In the genomic region with DNA sequence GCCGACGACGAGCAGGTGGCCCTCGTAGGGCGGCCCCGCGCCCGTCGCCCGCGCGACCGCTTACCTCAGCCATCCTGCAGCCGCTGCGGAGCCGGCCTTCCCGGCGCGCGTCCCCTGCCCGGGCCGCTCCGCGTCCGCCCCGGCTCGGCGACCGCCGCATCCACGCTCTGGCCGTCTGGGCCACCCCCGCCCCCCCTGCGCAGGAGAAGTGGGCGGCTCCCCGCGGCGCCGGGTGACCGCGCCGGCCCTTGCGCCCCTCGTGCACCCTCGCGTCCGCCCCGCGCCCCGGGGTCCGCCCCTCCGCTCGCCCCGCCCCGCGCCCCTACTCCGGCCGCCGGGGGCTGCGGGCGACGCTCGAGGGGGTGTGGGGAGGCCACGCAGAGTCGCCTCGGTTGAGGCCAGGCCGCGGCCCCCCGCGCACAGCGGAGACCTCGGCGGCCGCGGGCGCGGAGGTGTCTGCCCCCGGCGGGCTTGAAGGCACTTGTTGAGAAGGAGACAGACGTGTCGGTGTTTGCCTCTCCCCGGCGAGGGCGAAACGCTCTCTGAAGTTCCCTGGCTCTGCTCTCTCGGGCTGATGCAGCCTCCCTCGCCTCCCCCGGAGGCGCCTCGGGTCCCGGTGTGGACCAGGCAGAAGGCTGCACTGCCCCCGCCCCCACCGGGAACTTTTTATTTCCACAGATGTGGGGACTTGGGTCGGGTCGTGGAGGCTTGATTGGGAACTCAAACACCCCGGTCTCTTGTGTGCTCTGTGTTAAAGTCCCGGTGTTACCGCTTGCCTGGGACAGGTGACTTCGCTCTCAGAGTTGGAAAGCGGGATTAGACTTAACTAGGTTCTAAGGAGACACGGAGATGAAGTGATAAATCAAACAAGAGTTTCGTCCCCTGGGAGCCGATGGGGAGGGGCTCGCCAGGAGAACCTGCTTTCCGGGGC, we compare ENCODE assay signal across 7 mouse cellular contexts. TPM values are rescaled to one million over a fixed set of nuclear protein-coding genes. Genes with fewer than 3 reads are reported as not detected.
DNase-seq lines count a peak whose midpoint lies in the region; ATAC-seq and TF ChIP-seq lines count a peak whose summit lies in the region.

A gene (minus strand): TSS at position 162 of the 931 bp plus-strand sequence.

- H3K4me2 ChIP-seq in embryonic facial prominence, embryonic 11.5 days (ENCODE audit: low read depth, low read length): peak within 1 kb of the TSS; percentile 91
- peak within 1 kb of the TSS; percentile 91 for H3K4me2 ChIP-seq in hindbrain, embryonic 14.5 days (replicated peaks)

- 3% methylated on average over 94 of the region's 105 CpGs for WGBS in spleen, adult 2 months
- WGBS in embryonic facial prominence, embryonic 11.5 days: under 1% methylated on average over 68 of the region's 105 CpGs
- WGBS in hindbrain, embryonic 14.5 days: under 1% methylated on average over 72 of the region's 105 CpGs
- under 1% methylated on average over 104 of the region's 105 CpGs for WGBS in midbrain, embryonic 10.5 days

- peak within 1 kb of the TSS; percentile 6; the same call in 1 of the 2 replicates for H3K4me3 ChIP-seq in spleen, adult 2 months (ENCODE audit: extremely low read depth, insufficient read depth, insufficient read length)
- peak within 1 kb of the TSS; percentile 56 for H3K4me3 ChIP-seq in embryonic facial prominence, embryonic 11.5 days (ENCODE audit: low read depth, low read length)
- H3K4me3 ChIP-seq in hindbrain, embryonic 14.5 days (replicated peaks; ENCODE audit: low read length): peak within 1 kb of the TSS; percentile 47
- peak within 1 kb of the TSS; percentile 68 for H3K4me3 ChIP-seq in midbrain, embryonic 10.5 days

- no peak within 1 kb of the TSS for H3K27ac ChIP-seq in spleen, adult 2 months (ENCODE audit: insufficient read depth, low read length)
- no peak within 1 kb of the TSS for H3K27ac ChIP-seq in embryonic facial prominence, embryonic 11.5 days (replicated peaks; ENCODE audit: low read depth, low read length)
- no peak within 1 kb of the TSS for H3K27ac ChIP-seq in hindbrain, embryonic 14.5 days
- peak within 1 kb of the TSS; percentile 69 for H3K27ac ChIP-seq in midbrain, embryonic 10.5 days (replicated peaks)

- peak; percentile 58 for ATAC-seq in embryonic facial prominence, embryonic 11.5 days (replicated peaks; ENCODE audit: insufficient number of reproducible peaks, low FRiP score, low TSS enrichment, low read depth)
- ATAC-seq in hindbrain, embryonic 14.5 days (ENCODE audit: low FRiP score): peak; percentile 37; the same call in 1 of the 2 replicates

- no peak for DNase-seq in spleen, adult 2 months (ENCODE audit: low read depth in 1 of 2, low spot score in 2 of 2)
- DNase-seq in spleen, postnatal 14 days (ENCODE audit: low spot score in 2 of 2): no peak
- DNase-seq in embryonic facial prominence, embryonic 11.5 days (ENCODE audit: low spot score): peak; percentile 41
- DNase-seq in hindbrain, embryonic 14.5 days (ENCODE audit: low spot score): no peak
- peak; percentile 57 for DNase-seq in midbrain, embryonic 10.5 days (ENCODE audit: low spot score)
- peak; percentile 43 for DNase-seq in yolk sac, embryonic 10.5 days (ENCODE audit: low spot score)
- DNase-seq in ovary, postnatal 10 days (ENCODE audit: low spot score): no peak

- no peaks in the 10 kb centered on the region for H3K9me3 ChIP-seq in embryonic facial prominence, embryonic 11.5 days (replicated peaks; ENCODE audit: control insufficient read depth, low read length)
- no peaks in the 10 kb centered on the region for H3K9me3 ChIP-seq in hindbrain, embryonic 14.5 days (ENCODE audit: control insufficient read depth, low read length)
- H3K9me3 ChIP-seq in midbrain, embryonic 10.5 days (replicated peaks): no peaks in the 10 kb centered on the region

- peaks cover 4% of the 10 kb centered on the region; the same call in 1 of the 2 replicates for H3K4me1 ChIP-seq in spleen, adult 2 months (ENCODE audit: control insufficient read depth, insufficient read depth, insufficient read length)
- peaks cover 5% of the 10 kb centered on the region for H3K4me1 ChIP-seq in embryonic facial prominence, embryonic 11.5 days (ENCODE audit: control insufficient read depth, insufficient read depth, low read length)
- H3K4me1 ChIP-seq in hindbrain, embryonic 14.5 days (replicated peaks; ENCODE audit: control insufficient read depth, insufficient read depth, low read length): 0 out of 2 replicates have a peak, but pooled peaks cover 3% of the 10 kb centered on the region
- H3K4me1 ChIP-seq in midbrain, embryonic 10.5 days: peaks cover 20% of the 10 kb centered on the region

- peaks cover 17% of the 10 kb centered on the region for H3K27me3 ChIP-seq in spleen, adult 2 months (ENCODE audit: control insufficient read depth, insufficient read depth, low read length)
- peaks cover 33% of the 10 kb centered on the region for H3K27me3 ChIP-seq in embryonic facial prominence, embryonic 11.5 days (ENCODE audit: control insufficient read depth, insufficient read depth, low read length)
- H3K27me3 ChIP-seq in hindbrain, embryonic 14.5 days (ENCODE audit: control insufficient read depth, insufficient read depth, low read length): peaks cover 90% of the 10 kb centered on the region
- H3K27me3 ChIP-seq in midbrain, embryonic 10.5 days (ENCODE audit: low read depth, poor library complexity, severe bottlenecking): peaks cover 98% of the 10 kb centered on the region

- H3K9ac ChIP-seq in embryonic facial prominence, embryonic 11.5 days (replicated peaks; ENCODE audit: low read length): peak within 1 kb of the TSS; percentile 40
- H3K9ac ChIP-seq in hindbrain, embryonic 14.5 days: peak within 1 kb of the TSS; percentile 44

- no peak for TF ChIP-seq POLR2A in spleen, adult 2 months (IDR thresholded peaks at IDR 0.05; ENCODE audit: low read depth, low read length)

- no peaks in the 10 kb centered on the region for H3K36me3 ChIP-seq in spleen, adult 2 months (ENCODE audit: control insufficient read depth, insufficient read depth, low read length)
- H3K36me3 ChIP-seq in embryonic facial prominence, embryonic 11.5 days (replicated peaks; ENCODE audit: control insufficient read depth, insufficient read depth, low read depth, low read length): no peaks in the 10 kb centered on the region
- no peaks in the 10 kb centered on the region for H3K36me3 ChIP-seq in hindbrain, embryonic 14.5 days (replicated peaks; ENCODE audit: control insufficient read depth, insufficient read depth)
- no peaks in the 10 kb centered on the region for H3K36me3 ChIP-seq in midbrain, embryonic 10.5 days

- no peak for TF ChIP-seq CTCF in spleen, adult 2 months (IDR thresholded peaks at IDR 0.05; ENCODE audit: extremely low read depth, insufficient read depth, insufficient read length, insufficient replicate concordance)

RNA-seq across cellular contexts. Expression of the gene that starts here (rescaled TPM):
- 0.07 and 0.18 TPM in 2 replicates for polyA plus RNA-seq in spleen, adult 2 months (2012; rRNA removed)
- 4.3 and 7.0 TPM in 2 replicates for polyA plus RNA-seq in embryonic facial prominence, embryonic 11.5 days (2014; fragmentation: Nextera tagmentation; extraction: Ambion mirVana)
- 0.20 and 0.25 TPM in 2 replicates for polyA plus RNA-seq in hindbrain, embryonic 14.5 days (2014; fragmentation: Nextera tagmentation; extraction: Ambion mirVana)
- polyA plus RNA-seq in midbrain, embryonic 10.5 days (2016; fragmentation: Nextera tagmentation; extraction: Ambion mirVana): 0.31 and 0.57 TPM in 2 replicates

Comparison
In these comparisons a context has a peak if more than half of its experiments do, and no peak if none do; other contexts are left out.
1. Peak in ATAC-seq, H3K4me3 ChIP-seq, H3K9ac ChIP-seq and H3K4me2 ChIP-seq in hindbrain, embryonic 14.5 days; RNA of the gene not detected or under 1 TPM.
2. Peak in DNase-seq, H3K4me3 ChIP-seq and H3K27ac ChIP-seq in midbrain, embryonic 10.5 days; RNA of the gene not detected or under 1 TPM.
3. DNase-seq: peak in embryonic facial prominence, embryonic 11.5 days (single experiment) and yolk sac, embryonic 10.5 days (single experiment); none in spleen, adult 2 months (0 of 2), spleen, postnatal 14 days (0 of 2), hindbrain, embryonic 14.5 days (single experiment) and ovary, postnatal 10 days (single experiment).
4. H3K4me3 ChIP-seq: peak in every context shown above with its lines; median percentile 68 in midbrain, embryonic 10.5 days; 56 in embryonic facial prominence, embryonic 11.5 days; 47 in hindbrain, embryonic 14.5 days; 6 in spleen, adult 2 months.